Mouse (Mus musculus) hindbrain, embryonic 11.5 days (tissue): Measurements from ENCODE around the gene Gstm5. TPM values are rescaled to one million over a fixed set of nuclear protein-coding genes. Genes with fewer than 3 reads are reported as not detected.

Source experiments
- ATAC-seq: fragments of 200-750 bp; cut with Nextera tagmentation; 2 replicates; pipeline ENCODE4 v1.8.0; 2017; ENCODE audit warnings: mild to moderate bottlenecking, moderate TSS enrichment, moderate library complexity; ENCODE audit not compliant: low FRiP score
- DNase-seq: peaks from one replicate; pipeline ENCODE4 v3.0.0-alpha.2; 2015; ENCODE audit warnings: low spot score
- H3K27ac ChIP-seq: fragments of 300-500 bp; sonication (generic); 2 replicates; pipeline ENCODE4 v1.5.1; 2014; ENCODE audit warnings: mild to moderate bottlenecking, low read depth, low read length
- H3K27me3 ChIP-seq: fragments of 300-500 bp; sonication (generic); 2 replicates; pipeline ENCODE4 v1.6.1; 2014; ENCODE audit warnings: mild to moderate bottlenecking, low read length, moderate library complexity, mixed read lengths; ENCODE audit not compliant: control insufficient read depth, insufficient read depth
- H3K36me3 ChIP-seq: fragments of 300-500 bp; sonication (generic); 2 replicates; pipeline ENCODE4 v1.6.1; 2014; ENCODE audit warnings: mild to moderate bottlenecking, low read length, moderate library complexity, mixed read lengths; ENCODE audit not compliant: control insufficient read depth, insufficient read depth
- H3K4me1 ChIP-seq: fragments of 300-500 bp; sonication (generic); replicated peaks from 2 replicates; pipeline ENCODE4 v1.6.1; 2014; ENCODE audit warnings: low read length, mixed read lengths; ENCODE audit not compliant: control insufficient read depth, insufficient read depth
- H3K4me2 ChIP-seq: fragments of 300-500 bp; sonication (generic); replicated peaks from 2 replicates; pipeline ENCODE4 v1.6.1; 2014; ENCODE audit warnings: mild to moderate bottlenecking, low read depth, low read length
- H3K4me3 ChIP-seq: fragments of 300-500 bp; sonication (generic); 2 replicates; pipeline ENCODE4 v1.5.1; 2014; ENCODE audit warnings: low read depth, low read length
- H3K9ac ChIP-seq: fragments of 300-500 bp; sonication (generic); 2 replicates; pipeline ENCODE4 v1.6.1; 2014; ENCODE audit warnings: low read depth, low read length
- H3K9me3 ChIP-seq: fragments of 300-500 bp; sonication (generic); 2 replicates; pipeline ENCODE4 v1.6.1; 2016; ENCODE audit warnings: low read length; ENCODE audit not compliant: control insufficient read depth
- WGBS: fragments of 180-500 bp; shearing (Covaris S2); extraction: QIAGEN DNeasy Blood & Tissue Kit; methylation state at CpG from one replicate; pipeline ENCODE4 v1.1.7; 2014; 5-methylcytosine and 5-hydroxymethylcytosine counted together
- polyA plus RNA-seq: library from polyadenylated mRNA; unstranded; fragments of >200 nt; fragmentation: Nextera tagmentation; extraction: Ambion mirVana; gene quantifications from 2 replicates; pipeline ENCODE4 v1.2.1, GENCODE M21; 2014

Gstm5 gene
- polyA plus RNA-seq, 1 experiment from 2014 or later = 261 TPM

DNA sequence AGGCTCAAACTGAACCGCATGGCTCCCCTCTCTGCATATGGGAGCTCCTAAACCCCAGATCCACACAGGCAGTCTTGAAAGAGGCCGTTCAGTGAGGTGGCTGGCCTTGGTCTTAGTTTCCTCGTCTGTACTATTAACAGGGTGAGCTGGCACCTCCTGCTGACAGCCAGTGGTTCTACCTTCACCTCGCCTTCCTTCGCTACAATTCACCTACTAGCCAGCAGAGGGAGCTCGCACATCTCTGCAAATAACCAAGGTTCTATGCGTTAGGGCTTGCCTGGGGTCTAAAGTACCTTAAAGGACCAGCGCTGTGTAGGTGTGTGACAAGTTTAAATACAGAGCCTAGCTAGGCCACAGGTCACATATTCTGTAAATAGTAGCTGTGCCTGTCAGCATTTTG lies 28.5 kb upstream of the Gstm5 start:
- H3K9me3 ChIP-seq = no peaks in the 10 kb centered on the region
- no peak overlapping the region for H3K9ac ChIP-seq
- no peaks in the 10 kb centered on the region for H3K27me3 ChIP-seq
- H3K4me2 ChIP-seq = no peak overlapping the region
- peak; percentile 89 for DNase-seq
- no peak overlapping the region for H3K27ac ChIP-seq
- peak; percentile 46 for ATAC-seq
- no peaks in the 10 kb centered on the region for H3K4me1 ChIP-seq
- H3K36me3 ChIP-seq = no peaks in the 10 kb centered on the region
- WGBS = 5% methylated on average over 8 of the region's 8 CpGs
- H3K4me3 ChIP-seq = no peak overlapping the region

DNA sequence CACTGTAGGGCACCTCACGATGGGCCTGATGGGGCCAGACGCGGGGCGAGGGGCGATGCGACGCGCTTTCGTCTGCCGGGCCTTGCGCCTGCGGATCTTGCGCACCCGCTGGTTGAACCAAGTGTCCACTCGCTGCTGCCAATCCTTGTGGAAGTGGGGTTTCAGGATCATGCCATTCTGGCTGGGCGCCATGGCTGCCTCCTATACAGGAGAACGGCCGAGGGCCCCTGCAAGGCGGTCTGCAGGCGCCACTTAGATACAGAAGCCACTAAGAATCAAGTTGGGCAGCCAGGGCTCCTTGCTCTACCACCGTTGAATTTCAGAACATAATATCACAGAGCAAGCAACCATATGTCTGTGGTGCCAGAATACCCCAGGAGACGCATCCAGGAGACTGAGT lies 27.2 kb upstream of the Gstm5 start:
- Histone ChIP-seq H3K27ac (no peak overlapping the region), H3K36me3 (no peaks in the 10 kb centered on the region), H3K4me1 (no peaks in the 10 kb centered on the region), H3K9me3 (no peaks in the 10 kb centered on the region), H3K9ac (no peak overlapping the region), H3K4me3 (no peak overlapping the region), H3K4me2 (no peak overlapping the region), H3K27me3 (no peaks in the 10 kb centered on the region)
- WGBS = 92% methylated on average over 21 of the region's 22 CpGs
- ATAC-seq (no peak), DNase-seq (no peak)

DNA sequence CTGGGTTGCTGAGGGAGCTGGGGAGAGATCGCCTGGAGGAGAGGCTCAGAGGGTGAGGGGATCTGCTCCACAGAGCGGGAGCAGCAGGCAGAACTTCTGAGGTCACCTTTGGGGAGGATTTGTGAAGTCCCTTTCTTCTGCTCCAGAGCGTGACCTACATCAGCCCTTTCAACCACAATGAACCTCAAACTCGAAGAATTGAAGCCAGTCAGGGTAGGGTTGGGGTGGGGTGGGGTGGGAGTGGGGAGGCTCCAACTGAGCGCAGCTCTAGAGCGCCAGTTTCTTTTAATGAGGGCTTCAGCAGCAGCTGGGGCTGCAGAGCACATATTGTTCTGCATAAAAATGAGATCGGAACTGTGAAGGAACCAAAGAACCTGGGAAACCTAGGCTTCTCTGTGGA lies 26.5 kb upstream of the Gstm5 start:
- 28% methylated on average over 7 of the region's 7 CpGs for WGBS
- H3K36me3 ChIP-seq = no peaks in the 10 kb centered on the region
- no peak overlapping the region for H3K9ac ChIP-seq
- ATAC-seq = peak; percentile 61; the same call in 1 of the 2 replicates
- no peak overlapping the region for H3K4me3 ChIP-seq
- peak; percentile 29 for DNase-seq
- no peak overlapping the region for H3K4me2 ChIP-seq
- no peaks in the 10 kb centered on the region for H3K4me1 ChIP-seq
- H3K27ac ChIP-seq = no peak overlapping the region
- H3K27me3 ChIP-seq = no peaks in the 10 kb centered on the region
- no peaks in the 10 kb centered on the region for H3K9me3 ChIP-seq

DNA sequence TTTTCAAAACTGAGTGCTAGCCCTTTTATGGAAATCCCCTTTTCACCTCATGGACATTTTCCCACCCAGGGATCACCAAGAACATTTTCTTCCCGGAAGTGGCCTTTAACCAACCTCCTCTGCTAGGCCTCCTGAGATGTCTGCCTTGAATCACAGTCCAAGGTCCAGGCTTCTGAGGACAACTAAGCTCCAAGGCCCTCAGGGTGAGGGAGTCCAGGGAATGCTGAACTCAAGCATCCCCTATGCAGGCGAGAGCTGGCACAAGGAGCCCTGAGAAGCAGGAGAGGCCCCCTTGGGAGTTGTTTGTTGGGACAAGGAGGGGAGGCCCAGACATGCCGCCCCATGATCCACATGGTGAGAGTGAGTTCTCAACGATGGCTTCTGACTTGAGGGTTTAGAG lies 25.7 kb upstream of the Gstm5 start:
- 73% methylated on average over 4 of the region's 4 CpGs for WGBS
- Histone ChIP-seq H3K9ac (no peak overlapping the region), H3K4me3 (no peak overlapping the region), H3K27ac (no peak overlapping the region), H3K4me2 (no peak overlapping the region), H3K36me3 (no peaks in the 10 kb centered on the region), H3K4me1 (no peaks in the 10 kb centered on the region), H3K9me3 (no peaks in the 10 kb centered on the region), H3K27me3 (no peaks in the 10 kb centered on the region)
- DNase-seq (no peak), ATAC-seq (no peak)

DNA sequence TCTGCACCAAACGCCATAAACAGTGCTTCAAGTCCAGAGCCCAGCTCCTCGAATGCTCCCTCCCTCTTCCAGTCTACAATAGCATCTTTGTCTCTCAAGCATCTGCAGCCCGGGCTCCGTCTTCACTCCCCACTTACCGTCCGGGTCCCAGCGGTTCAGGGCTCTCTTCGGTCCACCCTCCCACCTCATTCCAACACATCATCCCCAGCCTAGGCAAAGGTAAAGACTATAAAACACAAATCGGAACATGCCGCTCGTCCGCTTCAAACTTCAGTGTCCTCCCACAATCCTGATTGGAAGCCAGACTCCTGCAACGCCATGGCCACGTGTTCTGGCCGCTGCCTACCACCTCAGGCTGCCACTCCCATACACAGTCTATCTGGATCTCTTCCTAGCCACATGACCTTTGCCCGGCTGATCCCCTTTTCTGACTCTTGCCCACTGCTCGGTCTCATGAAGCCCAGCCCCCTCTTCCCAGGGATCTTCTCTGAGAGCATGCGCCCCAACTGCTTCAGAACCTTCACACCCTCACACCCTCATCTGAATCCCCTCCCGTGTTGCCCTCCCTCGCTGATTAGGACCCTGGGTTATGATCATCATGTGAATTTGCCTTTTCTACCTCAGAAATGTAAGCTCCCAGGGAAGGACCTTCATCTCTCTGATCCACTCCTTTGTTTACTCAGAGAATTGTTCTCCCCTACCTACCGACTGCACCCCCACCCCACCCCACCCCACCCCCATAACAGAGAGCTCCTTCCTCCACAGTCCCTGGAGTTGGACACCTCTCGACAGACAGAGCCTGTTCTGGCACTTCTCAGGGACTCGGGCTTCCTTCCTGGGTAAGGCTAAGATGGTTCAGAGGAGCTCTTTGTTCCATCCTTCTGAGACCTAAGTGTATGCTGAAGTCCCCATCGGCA lies 22.0 kb upstream of the Gstm5 start:
- Histone ChIP-seq H3K4me3 (no peak overlapping the region), H3K27me3 (no peaks in the 10 kb centered on the region), H3K4me2 (no peak overlapping the region), H3K36me3 (no peaks in the 10 kb centered on the region), H3K9ac (no peak overlapping the region), H3K27ac (no peak overlapping the region), H3K9me3 (no peaks in the 10 kb centered on the region), H3K4me1 (no peaks in the 10 kb centered on the region)
- no peak for ATAC-seq
- no peak for DNase-seq
- WGBS = 73% methylated on average over 24 of the region's 24 CpGs

DNA sequence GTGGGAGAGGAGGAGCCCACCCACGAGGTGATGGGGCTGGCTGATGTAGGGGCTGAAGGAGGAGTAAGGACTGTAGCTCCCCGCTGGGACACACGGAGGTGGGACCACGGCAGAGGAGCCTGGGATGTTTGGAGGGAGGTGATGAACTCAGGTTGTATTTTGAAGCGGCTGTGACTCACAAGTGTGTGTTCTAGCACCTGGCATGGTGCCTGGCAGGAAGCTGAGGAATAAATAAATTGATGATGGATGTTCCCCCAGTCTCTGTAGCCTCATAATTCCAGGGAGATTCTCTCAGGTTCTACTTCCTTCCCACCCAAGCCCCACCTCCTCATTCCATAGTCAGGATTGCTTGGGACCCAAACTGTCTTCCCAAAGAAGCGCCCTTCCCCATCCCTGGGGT lies 20.4 kb upstream of the Gstm5 start:
- no peak overlapping the region for H3K27ac ChIP-seq
- 68% methylated on average over 6 of the region's 6 CpGs for WGBS
- H3K27me3 ChIP-seq = no peaks in the 10 kb centered on the region
- H3K4me1 ChIP-seq = no peaks in the 10 kb centered on the region
- ATAC-seq (no peak), DNase-seq (no peak)
- H3K9ac ChIP-seq = no peak overlapping the region
- no peaks in the 10 kb centered on the region for H3K9me3 ChIP-seq
- H3K4me3 ChIP-seq = no peak overlapping the region
- no peak overlapping the region for H3K4me2 ChIP-seq
- no peaks in the 10 kb centered on the region for H3K36me3 ChIP-seq

DNA sequence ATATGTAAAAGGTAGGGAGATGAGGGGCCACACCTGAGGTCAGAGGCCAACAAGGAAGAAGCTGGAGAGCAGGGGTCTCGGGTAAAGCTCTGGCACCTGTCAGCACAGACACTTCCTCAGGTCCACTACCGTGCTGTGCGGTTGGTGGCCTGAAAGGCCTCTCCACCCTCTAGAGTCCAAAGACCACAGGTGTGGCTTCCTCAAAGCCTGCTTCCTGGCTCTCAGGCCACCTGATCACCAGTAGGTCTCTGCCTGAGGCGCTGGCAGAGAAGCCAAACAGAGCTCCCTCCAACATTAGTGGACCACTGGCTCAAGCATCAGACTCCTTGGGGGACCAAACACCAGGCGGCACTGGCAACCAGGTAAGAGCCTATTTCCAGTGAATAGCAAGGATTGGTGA lies 18.6 kb upstream of the Gstm5 start, which contains the start of gene Eps8l3:
Gene Eps8l3, plus strand, starts transcription at position 225 of the 400 bp plus-strand sequence.
- DNase-seq (no peak), ATAC-seq (no peak)
- no peaks in the 10 kb centered on the region for H3K9me3 ChIP-seq
- H3K36me3 ChIP-seq = no peaks in the 10 kb centered on the region
- H3K4me3 ChIP-seq = no peak within 1 kb of the TSS
- no peaks in the 10 kb centered on the region for H3K4me1 ChIP-seq
- H3K4me2 ChIP-seq = no peak within 1 kb of the TSS
- 85% methylated on average over 5 of the region's 5 CpGs for WGBS
- H3K27ac ChIP-seq = no peak within 1 kb of the TSS
- no peaks in the 10 kb centered on the region for H3K27me3 ChIP-seq
- H3K9ac ChIP-seq = no peak within 1 kb of the TSS

DNA sequence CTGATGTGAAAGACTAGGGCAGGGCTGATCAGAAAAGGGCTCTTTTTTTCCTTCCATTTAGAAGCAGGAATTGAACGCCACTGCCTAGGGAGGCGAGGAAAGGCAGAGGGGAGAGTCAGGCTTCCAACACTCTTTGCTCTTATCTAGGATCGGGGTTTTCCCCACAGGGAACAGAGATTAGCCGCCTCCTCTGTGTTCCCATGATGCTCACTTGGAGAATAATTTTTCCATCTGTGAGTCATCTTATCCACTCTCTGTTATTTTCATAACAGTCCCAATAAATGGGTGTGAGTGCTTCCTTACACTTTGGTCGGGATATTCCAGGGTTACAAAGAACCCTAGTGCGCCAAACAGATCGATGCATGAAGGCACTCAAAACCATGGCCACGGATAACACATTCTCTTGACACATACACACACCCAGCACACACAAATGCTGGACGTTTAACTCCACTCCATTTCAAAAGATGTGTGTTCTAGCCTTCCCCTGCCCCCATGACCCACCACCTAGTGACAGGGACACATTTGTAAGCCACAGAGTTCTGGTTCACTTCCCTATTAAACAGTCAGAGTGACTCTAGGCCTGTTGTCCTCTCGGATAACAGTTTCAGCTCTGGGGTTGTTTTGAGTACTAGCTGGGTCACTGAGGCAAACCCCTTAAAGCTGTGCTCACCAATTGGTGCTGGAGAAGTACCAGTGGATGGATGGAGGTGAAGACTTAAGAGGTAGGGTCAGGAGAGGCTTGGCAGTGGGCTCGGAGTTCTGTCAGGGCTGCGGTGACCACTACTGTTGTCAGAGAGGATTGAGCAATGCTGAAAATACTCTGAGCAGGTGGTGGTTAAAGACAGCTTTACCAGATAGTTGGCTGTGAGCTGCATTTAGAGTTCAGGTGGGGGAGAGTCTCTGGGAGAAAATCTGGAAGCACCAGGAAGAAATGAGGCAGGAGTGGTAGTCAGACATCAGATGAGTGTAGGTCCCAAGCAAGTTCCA lies 17.6 kb upstream of the Gstm5 start:
- Histone ChIP-seq H3K9ac (no peak overlapping the region), H3K4me1 (no peaks in the 10 kb centered on the region), H3K9me3 (no peaks in the 10 kb centered on the region), H3K4me3 (no peak overlapping the region), H3K4me2 (no peak overlapping the region), H3K27ac (no peak overlapping the region), H3K27me3 (no peaks in the 10 kb centered on the region), H3K36me3 (no peaks in the 10 kb centered on the region)
- DNase-seq = no peak
- WGBS = 83% methylated on average over 12 of the region's 12 CpGs
- ATAC-seq = no peak
